In genomic region chr7:95914406-95915080, GRCm38 (mm10) we compare ENCODE assay signal across 10 mouse cellular contexts.
A peak's percentile ranks its signal among the peaks of the same experiment; 100 is the strongest.
DNase-seq lines count a peak whose midpoint lies in the region; ATAC-seq and TF ChIP-seq lines count a peak whose summit lies in the region.
"Had no signal": no experiment of that assay in that cellular context is flagged by ENCODE, and none has a peak within 500 bp of the region (broad histone marks: within the 10 kb centered on the region; RNA-seq: fewer than 3 reads in every experiment).

No protein-coding gene starts in this region.

- H3K36me3 ChIP-seq in limb, embryonic 14.5 days (ENCODE audit: control insufficient read depth, insufficient read depth, low read length) = no peaks in the 10 kb centered on the region
- H3K36me3 ChIP-seq in limb, embryonic 10.5 days = no peaks in the 10 kb centered on the region
- H3K36me3 ChIP-seq in embryonic facial prominence, embryonic 15.5 days = no peaks in the 10 kb centered on the region
- H3K36me3 ChIP-seq: forebrain, embryonic 10.5 days; limb, embryonic 13.5 days had no signal

- no peaks in the 10 kb centered on the region for H3K27me3 ChIP-seq in limb, embryonic 14.5 days (ENCODE audit: control insufficient read depth, insufficient read depth, low read length)
- no peaks in the 10 kb centered on the region for H3K27me3 ChIP-seq in limb, embryonic 10.5 days (ENCODE audit: low read depth, poor library complexity, severe bottlenecking)
- no peaks in the 10 kb centered on the region for H3K27me3 ChIP-seq in embryonic facial prominence, embryonic 15.5 days
- H3K27me3 ChIP-seq: limb, embryonic 13.5 days had no signal

- DNase-seq in limb, embryonic 14.5 days (ENCODE audit: low spot score) = peak; percentile 19
- no peak for DNase-seq in limb, embryonic 10.5 days (ENCODE audit: low spot score)
- peak; percentile 38 for DNase-seq in NIH3T3 (ENCODE audit: low read depth)
- DNase-seq in lung, postnatal 14 days = peak; percentile 10
- no peak for DNase-seq in embryo, embryonic 10 days (ENCODE audit: low spot score)
- no peak for DNase-seq in layer of hippocampus, postnatal 25 days (ENCODE audit: extremely low spot score in 1 of 2, low spot score in 1 of 2)

- no peaks in the 10 kb centered on the region for H3K4me1 ChIP-seq in limb, embryonic 14.5 days (ENCODE audit: control insufficient read depth, insufficient read depth, low read length)
- no peaks in the 10 kb centered on the region for H3K4me1 ChIP-seq in limb, embryonic 10.5 days
- peaks cover 9% of the 10 kb centered on the region for H3K4me1 ChIP-seq in embryonic facial prominence, embryonic 15.5 days
- H3K4me1 ChIP-seq: forebrain, embryonic 10.5 days; limb, embryonic 13.5 days had no signal

- no peak overlapping the region for H3K27ac ChIP-seq in limb, embryonic 14.5 days (replicated peaks; ENCODE audit: low read depth, low read length)
- no peak overlapping the region for H3K27ac ChIP-seq in limb, embryonic 10.5 days
- H3K27ac ChIP-seq in embryonic facial prominence, embryonic 15.5 days (replicated peaks) = peak overlapping the region; percentile 61; the same call in 1 of the 2 replicates
- H3K27ac ChIP-seq: forebrain, embryonic 10.5 days; limb, embryonic 13.5 days had no signal

- H3K9me3 ChIP-seq in limb, embryonic 14.5 days (ENCODE audit: control insufficient read depth, low read length) = no peaks in the 10 kb centered on the region
- no peaks in the 10 kb centered on the region for H3K9me3 ChIP-seq in limb, embryonic 10.5 days (replicated peaks)
- no peaks in the 10 kb centered on the region for H3K9me3 ChIP-seq in embryonic facial prominence, embryonic 15.5 days (replicated peaks)
- H3K9me3 ChIP-seq: forebrain, embryonic 10.5 days; limb, embryonic 13.5 days had no signal

- WGBS in limb, embryonic 14.5 days = 73% methylated on average over 4 of the region's 4 CpGs
- WGBS in limb, embryonic 10.5 days = 85% methylated on average over 4 of the region's 4 CpGs
- 15% methylated on average over 4 of the region's 4 CpGs for WGBS in embryonic facial prominence, embryonic 15.5 days

- ATAC-seq in limb, embryonic 14.5 days (ENCODE audit: low FRiP score, low read depth) = no peak
- peak; percentile 75 for ATAC-seq in embryonic facial prominence, embryonic 15.5 days (ENCODE audit: insufficient number of reproducible peaks, low FRiP score, low TSS enrichment, low read depth)
- ATAC-seq: intestine, postnatal 0 days had no signal

- H3K4me2 ChIP-seq in limb, embryonic 14.5 days (replicated peaks; ENCODE audit: low read depth, low read length, severe bottlenecking) = no peak overlapping the region
- no peak overlapping the region for H3K4me2 ChIP-seq in embryonic facial prominence, embryonic 15.5 days (replicated peaks)
- H3K4me2 ChIP-seq: limb, embryonic 13.5 days had no signal

- H3K4me3 ChIP-seq in limb, embryonic 14.5 days (replicated peaks; ENCODE audit: low read length) = no peak overlapping the region
- no peak overlapping the region for H3K4me3 ChIP-seq in limb, embryonic 10.5 days
- no peak overlapping the region for H3K4me3 ChIP-seq in embryonic facial prominence, embryonic 15.5 days (replicated peaks)
- H3K4me3 ChIP-seq: forebrain, embryonic 10.5 days; limb, embryonic 13.5 days had no signal

- H3K9ac ChIP-seq in limb, embryonic 14.5 days (ENCODE audit: low read depth, low read length, severe bottlenecking) = no peak overlapping the region
- no peak overlapping the region for H3K9ac ChIP-seq in embryonic facial prominence, embryonic 15.5 days
- H3K9ac ChIP-seq: limb, embryonic 13.5 days had no signal

- TF ChIP-seq POLR2A in limb, embryonic 14.5 days (IDR thresholded peaks at IDR 0.05; ENCODE audit: borderline replicate concordance, extremely low read depth, insufficient read depth, insufficient read length) = no peak

Comparison
In these comparisons a context has a peak if more than half of its experiments do, and no peak if none do; other contexts are left out.
1. DNase-seq: peak in limb, embryonic 14.5 days (single experiment), NIH3T3 (single experiment) and lung, postnatal 14 days (single experiment); none in limb, embryonic 10.5 days (single experiment), embryo, embryonic 10 days (single experiment) and layer of hippocampus, postnatal 25 days (0 of 2).